Mouse (Mus musculus): ENCODE data around the gene Snph. TPM values are rescaled to one million over a fixed set of nuclear protein-coding genes. Genes with fewer than 3 reads are reported as not detected.

Gene Snph
- polyA plus RNA-seq, 1 experiment from 2014 or later = 0.12 TPM

DNA sequence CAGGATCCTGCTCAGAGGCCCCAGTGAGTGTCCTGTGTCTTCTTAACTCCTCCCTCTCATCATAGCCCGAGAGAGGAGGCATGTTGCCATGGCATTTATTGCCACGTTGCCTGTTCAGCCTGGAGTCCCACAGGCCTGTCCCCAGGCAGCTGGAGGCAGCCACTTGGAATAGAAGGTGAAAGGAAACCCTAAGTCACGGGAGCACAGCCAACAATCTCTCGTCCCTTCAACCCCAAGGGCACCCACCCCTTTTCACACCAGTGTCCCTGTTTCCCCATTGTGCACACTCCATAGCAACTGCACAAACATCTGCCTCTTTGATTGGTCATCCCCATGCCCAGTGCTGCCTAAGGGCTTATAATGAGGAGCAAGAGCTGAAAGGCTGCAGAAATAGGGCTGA, 28.8 kb downstream of the Snph start:
- TF ChIP-seq CTCF (IDR thresholded peaks at IDR 0.05) = no peak
- ChIA-PET POLR2A (no interaction called here), CTCF (interaction anchor here (1.6 kb wide), 1 partner anchor 12 kb away, joined by 4 read pairs; no protein-coding TSS in a partner anchor)
- no peak for ATAC-seq
- no peak for DNase-seq (ENCODE audit: low read depth, low spot score)
- in situ Hi-C loops (cut with MboI; ENCODE audit: low pct_unique_long_range_greater_than_20kb) = no loop called here
- peaks cover 25% of the 10 kb centered on the region for H3K27me3 ChIP-seq

DNA sequence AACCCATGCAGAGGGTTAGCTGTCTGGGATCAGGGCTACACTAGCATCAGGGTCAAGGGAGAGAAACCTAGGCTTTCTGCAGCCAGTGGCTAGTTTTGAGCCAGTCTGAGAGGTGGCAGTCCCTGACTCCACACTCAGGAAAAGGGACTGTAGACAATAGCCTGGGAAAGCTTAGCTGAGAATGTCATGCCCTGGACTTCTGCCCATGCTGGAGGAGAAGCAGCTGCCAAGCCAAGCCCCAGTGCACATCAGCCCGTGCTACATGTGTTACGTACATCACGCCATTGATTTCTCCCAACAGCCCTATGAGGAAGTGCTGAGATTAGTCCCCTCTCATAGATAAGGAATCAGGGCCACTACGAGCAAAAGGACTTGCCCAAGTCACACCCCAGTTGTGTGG, 30.3 kb downstream of the Snph start:
- no peak for DNase-seq (ENCODE audit: low read depth, low spot score)
- no peak for TF ChIP-seq CTCF (IDR thresholded peaks at IDR 0.05)
- ATAC-seq = no peak
- peaks cover 32% of the 10 kb centered on the region for H3K27me3 ChIP-seq
- in situ Hi-C loops (cut with MboI; ENCODE audit: low pct_unique_long_range_greater_than_20kb) = no loop called here
- ChIA-PET CTCF (no interaction called here), POLR2A (no interaction called here)

DNA sequence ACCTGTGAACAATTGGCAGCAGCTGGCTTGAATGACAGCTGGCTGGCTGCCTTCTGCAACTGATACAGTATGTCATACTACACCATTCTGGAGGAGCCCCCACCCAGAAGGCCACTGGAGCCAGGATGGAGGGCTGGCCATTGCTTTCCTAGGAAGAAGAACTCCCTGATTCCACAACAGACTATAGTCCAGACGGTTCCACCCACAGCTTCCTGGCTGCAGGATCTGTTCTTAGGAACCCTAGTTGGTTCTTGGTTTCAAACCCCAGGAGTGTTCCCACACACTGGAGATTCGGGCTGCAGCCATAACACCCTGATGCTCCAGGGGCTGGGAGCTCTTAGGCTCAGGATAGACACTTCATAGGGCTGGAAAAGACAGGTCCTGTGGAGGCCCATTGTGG, 34.3 kb downstream of the Snph start:
- ChIA-PET CTCF (no interaction called here), POLR2A (no interaction called here)
- H3K27me3 ChIP-seq = peaks cover 58% of the 10 kb centered on the region
- no peak for TF ChIP-seq CTCF (IDR thresholded peaks at IDR 0.05)
- DNase-seq (ENCODE audit: low read depth, low spot score) (no peak), ATAC-seq (no peak)
- in situ Hi-C loops (cut with MboI; ENCODE audit: low pct_unique_long_range_greater_than_20kb) = no loop called here

DNA sequence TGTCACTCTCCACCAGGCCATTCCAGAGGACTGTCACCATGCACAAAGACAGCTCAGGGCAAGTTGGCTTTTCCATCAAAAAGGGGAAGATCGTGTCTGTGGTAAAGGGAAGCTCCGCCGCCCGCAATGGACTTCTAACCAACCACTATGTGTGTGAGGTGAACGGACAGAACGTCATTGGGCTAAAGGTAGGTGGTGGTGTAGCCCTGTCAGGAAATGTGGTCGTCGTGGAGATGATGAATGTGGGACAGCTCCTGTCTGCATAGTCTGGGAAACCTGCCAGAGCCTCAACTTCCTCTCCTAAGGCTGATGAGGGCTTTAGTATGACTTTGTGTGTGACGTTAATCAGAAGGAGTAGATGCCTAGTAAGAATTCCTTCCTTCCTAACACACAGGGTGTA, 45.1 kb downstream of the Snph start:
- ATAC-seq = no peak

DNA sequence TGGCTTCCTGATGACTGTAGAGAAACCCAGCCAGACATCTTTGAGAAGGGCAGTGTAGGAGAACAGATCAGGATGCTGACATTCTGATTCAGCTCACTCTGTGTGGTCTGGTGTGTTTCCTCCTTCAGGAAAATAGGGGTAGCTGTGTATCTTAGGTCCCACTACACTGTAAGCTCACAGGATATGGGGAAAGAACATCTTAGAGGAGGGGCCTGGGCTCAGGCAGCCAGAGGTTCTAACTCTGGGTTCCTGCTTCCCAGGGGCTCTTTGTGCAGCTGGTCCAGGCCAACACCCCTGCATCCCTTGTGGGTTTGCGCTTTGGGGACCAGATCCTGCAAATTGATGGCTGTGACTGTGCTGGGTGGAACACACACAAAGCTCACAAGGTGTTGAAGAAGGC, 45.6 kb downstream of the Snph start:
- CTCF ChIA-PET = no interaction called here
- DNase-seq (ENCODE audit: low read depth, low spot score) = no peak
- peaks cover 5% of the 10 kb centered on the region for H3K27me3 ChIP-seq
- POLR2A ChIA-PET = no interaction called here
- ATAC-seq = no peak
- in situ Hi-C loops (cut with MboI; ENCODE audit: low pct_unique_long_range_greater_than_20kb) = no loop called here
- no peak for TF ChIP-seq CTCF (IDR thresholded peaks at IDR 0.05)

More for the DNA sequence above, 45.1 kb downstream of the Snph start:
- in situ Hi-C loops (cut with MboI; ENCODE audit: low pct_unique_long_range_greater_than_20kb) = no loop called here
- ChIA-PET CTCF (no interaction called here), POLR2A (no interaction called here)
- no peak for DNase-seq (ENCODE audit: low read depth, low spot score)
- peaks cover 9% of the 10 kb centered on the region for H3K27me3 ChIP-seq
- TF ChIP-seq CTCF (IDR thresholded peaks at IDR 0.05) = no peak

DNA sequence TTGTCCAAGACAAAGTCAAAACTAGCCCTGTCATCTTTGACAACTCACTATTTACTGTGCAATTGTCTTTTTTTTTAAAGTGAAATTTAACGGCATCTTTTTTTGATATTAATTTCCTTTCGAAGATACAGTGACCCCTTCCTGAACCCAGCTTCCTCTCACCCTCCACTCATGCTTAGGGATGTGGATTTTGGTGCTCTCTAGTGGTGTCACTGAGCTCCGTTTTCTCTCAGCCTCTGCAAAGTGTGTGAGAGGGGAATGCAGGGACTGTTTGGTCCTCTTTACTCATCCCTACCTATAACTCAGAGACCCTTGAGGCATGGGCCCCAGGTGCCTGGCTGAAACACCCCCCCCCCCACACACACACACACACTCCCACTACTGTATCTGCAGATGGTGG, 46.5 kb downstream of the Snph start:
- no peak for TF ChIP-seq CTCF (IDR thresholded peaks at IDR 0.05)
- ChIA-PET CTCF (interaction anchor here (0.7 kb wide), 1 partner anchor 73 kb away, joined by 3 read pairs; no protein-coding TSS in a partner anchor), POLR2A (no interaction called here)
- in situ Hi-C loops (cut with MboI; ENCODE audit: low pct_unique_long_range_greater_than_20kb) = no loop called here
- DNase-seq (ENCODE audit: low read depth, low spot score) (no peak), ATAC-seq (no peak)
- no peaks in the 10 kb centered on the region for H3K27me3 ChIP-seq

DNA sequence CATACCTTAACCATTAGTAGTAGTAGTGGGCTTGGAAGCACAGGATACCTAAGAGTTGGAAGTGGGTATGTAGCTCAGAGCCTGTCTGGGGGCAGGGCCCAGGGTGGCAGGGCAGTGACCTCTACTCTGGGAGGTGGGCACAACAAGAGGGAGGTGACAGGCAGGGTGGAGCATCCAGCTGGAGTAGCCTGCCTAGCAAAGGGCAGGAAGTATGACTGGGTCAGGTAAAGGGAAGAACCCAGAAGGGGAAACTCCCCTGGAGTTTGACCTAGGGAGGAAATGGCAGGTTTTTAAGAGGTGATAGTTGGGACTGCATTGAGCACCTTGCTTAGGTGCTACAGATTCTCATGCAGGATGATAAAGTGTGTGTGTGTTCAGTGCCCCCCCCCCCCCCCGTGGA, 51.4 kb downstream of the Snph start:
- DNase-seq (ENCODE audit: low read depth, low spot score) (no peak), ATAC-seq (no peak)
- POLR2A ChIA-PET = no interaction called here
- CTCF ChIA-PET = no interaction called here
- in situ Hi-C loops (cut with MboI; ENCODE audit: low pct_unique_long_range_greater_than_20kb) = no loop called here
- peaks cover 6% of the 10 kb centered on the region for H3K27me3 ChIP-seq
- TF ChIP-seq CTCF (IDR thresholded peaks at IDR 0.05) = no peak

DNA sequence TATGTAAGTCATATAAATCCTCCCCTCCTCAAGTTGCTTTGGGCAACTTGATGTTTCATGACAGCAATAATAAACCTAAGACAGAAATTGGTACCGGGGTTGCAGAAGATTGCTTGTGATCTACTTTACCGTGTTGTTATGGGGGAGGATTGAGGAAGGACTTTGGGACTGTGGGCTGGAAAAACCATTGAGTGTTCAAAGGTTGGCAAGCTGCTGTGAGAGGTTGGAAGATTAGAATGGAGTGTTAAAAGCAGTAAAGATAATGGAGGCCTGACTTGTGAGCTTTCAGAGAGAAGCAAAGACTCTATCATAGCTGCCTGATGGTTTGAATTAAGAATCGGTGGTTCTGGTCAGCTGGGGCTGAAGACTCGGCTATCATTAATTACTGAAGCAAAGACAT, 53.2 kb downstream of the Snph start:
- no peak for TF ChIP-seq CTCF (IDR thresholded peaks at IDR 0.05)
- DNase-seq (ENCODE audit: low read depth, low spot score) = no peak
- in situ Hi-C loops (cut with MboI; ENCODE audit: low pct_unique_long_range_greater_than_20kb) = loop anchor here (10.0 kb wide), 1 partner anchor 106 kb away; no protein-coding TSS in a partner anchor
- CTCF ChIA-PET = no interaction called here
- peaks cover 7% of the 10 kb centered on the region for H3K27me3 ChIP-seq
- POLR2A ChIA-PET = interaction anchor here (0.6 kb wide), 1 partner anchor 182 kb away, joined by 3 read pairs; no protein-coding TSS in a partner anchor
- no peak for ATAC-seq

DNA sequence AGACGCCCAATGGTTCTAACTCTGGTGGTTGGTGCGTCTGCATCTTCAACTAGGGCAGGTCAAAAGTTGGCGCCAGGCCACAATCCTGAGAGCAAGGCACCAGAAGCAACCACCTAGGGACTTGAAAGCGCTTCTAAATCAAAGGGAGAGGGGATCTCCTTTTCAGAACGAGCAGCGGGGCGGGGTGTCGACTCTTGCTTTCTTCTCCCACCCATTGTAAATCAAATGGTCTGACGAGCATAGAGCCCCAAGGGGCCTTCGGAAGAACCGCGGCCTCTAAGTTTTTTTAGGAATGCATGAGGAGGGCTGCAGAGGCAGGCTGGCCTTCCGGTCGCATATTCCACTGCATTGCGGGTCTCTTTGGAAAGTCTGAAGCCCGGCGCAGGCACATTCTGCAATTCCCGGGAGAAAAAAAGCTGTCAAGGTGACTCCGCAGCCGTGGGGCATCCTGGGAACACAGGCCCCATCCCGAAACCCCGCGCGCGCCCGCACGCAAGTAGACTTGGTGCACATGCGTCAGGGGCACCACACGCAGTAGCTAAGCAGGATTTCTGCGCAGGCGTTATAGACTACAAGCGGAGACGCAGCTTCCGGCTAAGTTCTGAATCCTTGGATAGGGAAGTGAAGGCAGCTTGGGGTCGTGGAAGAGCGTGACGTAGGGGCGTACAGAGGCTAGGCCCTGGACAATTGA, 56.5 kb downstream of the Snph start:
- ChIA-PET POLR2A (no interaction called here), CTCF (no interaction called here)
- DNase-seq (ENCODE audit: low read depth, low spot score) (no peak), ATAC-seq (no peak)
- H3K27me3 ChIP-seq = peaks cover 7% of the 10 kb centered on the region
- TF ChIP-seq CTCF (IDR thresholded peaks at IDR 0.05) = no peak
- in situ Hi-C loops (cut with MboI; ENCODE audit: low pct_unique_long_range_greater_than_20kb) = loop anchor here (10.0 kb wide), 1 partner anchor 109 kb away; no protein-coding TSS in a partner anchor

DNA sequence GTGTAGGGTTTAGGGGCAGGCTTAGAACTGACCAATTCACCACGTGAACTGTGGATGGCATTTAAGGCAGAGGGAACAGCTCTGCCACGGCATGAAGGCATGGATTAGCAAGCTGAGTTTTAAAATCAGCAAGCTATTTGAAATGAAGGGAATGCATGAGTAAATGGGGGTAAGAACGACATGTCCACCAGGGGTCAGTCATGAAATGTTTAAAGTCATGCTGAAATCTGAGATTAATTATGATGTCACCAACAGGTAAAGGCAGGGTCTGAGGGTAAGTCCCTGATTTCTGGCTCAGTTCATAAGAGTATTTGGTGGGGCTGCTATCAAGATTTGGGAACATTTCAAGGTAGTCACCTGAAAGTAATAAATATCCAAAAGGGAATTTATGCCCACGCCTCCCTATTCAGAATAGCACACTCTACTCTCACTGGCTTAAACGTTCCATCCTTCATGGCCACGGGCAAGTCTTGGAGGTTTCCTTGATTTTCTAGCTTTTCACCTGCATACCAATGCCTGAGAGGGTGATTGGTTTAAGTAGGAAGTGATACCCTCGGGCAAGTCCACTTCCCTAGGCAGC, 57.2 kb downstream of the Snph start:
- in situ Hi-C loops (cut with MboI; ENCODE audit: low pct_unique_long_range_greater_than_20kb) = loop anchor here (10.0 kb wide), 1 partner anchor 110 kb away; no protein-coding TSS in a partner anchor
- no peak for ATAC-seq
- H3K27me3 ChIP-seq = peaks cover 7% of the 10 kb centered on the region
- ChIA-PET CTCF (interaction anchor here (1.0 kb wide), 1 partner anchor 288 kb away, joined by 3 read pairs; no protein-coding TSS in a partner anchor), POLR2A (no interaction called here)
- no peak for DNase-seq (ENCODE audit: low read depth, low spot score)
- no peak for TF ChIP-seq CTCF (IDR thresholded peaks at IDR 0.05)

DNA sequence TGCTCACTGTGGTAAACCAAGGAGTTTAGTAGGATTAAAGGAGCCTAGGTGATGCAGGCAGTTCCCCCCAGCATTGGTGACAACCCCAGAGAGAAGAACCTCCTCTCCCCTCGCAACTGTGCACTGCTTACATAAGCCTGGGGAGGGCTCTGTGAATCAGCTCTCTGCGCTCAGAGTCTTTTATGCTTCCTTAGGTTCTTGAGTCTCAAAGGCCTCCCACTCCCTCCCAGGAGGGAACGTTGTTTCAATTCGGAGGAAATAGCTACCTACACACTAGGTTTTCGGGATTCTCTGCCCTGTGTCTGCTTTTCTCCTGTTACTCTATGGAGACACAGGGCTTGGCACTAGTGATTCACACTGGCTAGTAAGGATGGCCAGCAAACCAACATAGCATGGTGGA, 57.8 kb downstream of the Snph start:
- TF ChIP-seq CTCF (IDR thresholded peaks at IDR 0.05) = no peak
- in situ Hi-C loops (cut with MboI; ENCODE audit: low pct_unique_long_range_greater_than_20kb) = loop anchor here (10.0 kb wide), 1 partner anchor 110 kb away; no protein-coding TSS in a partner anchor
- POLR2A ChIA-PET = no interaction called here
- DNase-seq (ENCODE audit: low read depth, low spot score) (no peak), ATAC-seq (no peak)
- CTCF ChIA-PET = interaction anchor here (1.0 kb wide), 1 partner anchor 288 kb away, joined by 3 read pairs; no protein-coding TSS in a partner anchor
- peaks cover 7% of the 10 kb centered on the region for H3K27me3 ChIP-seq

All from Patski (cell line).